Mouse (Mus musculus) midbrain, embryonic 14.5 days (tissue): ENCODE measurements around the gene Frmd8. TPM values are rescaled to one million over a fixed set of nuclear protein-coding genes. Genes with fewer than 3 reads are reported as not detected.
A peak's percentile ranks its signal among the peaks of the same experiment; 100 is the strongest.

Experiments
- ATAC-seq: fragments of 200-750 bp; cut with Nextera tagmentation; 2 replicates; pipeline ENCODE4 v1.8.0; 2017; ENCODE audit warnings: moderate number of reproducible peaks, moderate library complexity; ENCODE audit not compliant: low FRiP score, low TSS enrichment
- DNase-seq: peaks from one replicate; pipeline ENCODE4 v3.0.0-alpha.2; 2015
- H3K27ac ChIP-seq: fragments of 300-500 bp; sonication (generic); replicated peaks from 2 replicates; pipeline ENCODE4 v1.5.1; 2014; ENCODE audit warnings: mild to moderate bottlenecking, low read depth, low read length, moderate library complexity
- H3K27me3 ChIP-seq: fragments of 300-500 bp; sonication (generic); 2 replicates; pipeline ENCODE4 v1.6.1; 2014; ENCODE audit warnings: low read length, control low read depth, mixed read lengths; ENCODE audit not compliant: control insufficient read depth, insufficient read depth
- H3K36me3 ChIP-seq: fragments of 300-500 bp; sonication (generic); 2 replicates; pipeline ENCODE4 v1.6.1; 2014; ENCODE audit warnings: low read length, control low read depth; ENCODE audit not compliant: control insufficient read depth, insufficient read depth
- H3K4me1 ChIP-seq: fragments of 300-500 bp; sonication (generic); 2 replicates; pipeline ENCODE4 v1.6.1; 2014; ENCODE audit warnings: mild to moderate bottlenecking, antibody characterized with exemption, low read length, control low read depth; ENCODE audit not compliant: control insufficient read depth, insufficient read depth
- H3K4me2 ChIP-seq: fragments of 300-500 bp; sonication (generic); 2 replicates; pipeline ENCODE4 v1.6.1; 2014; ENCODE audit warnings: mild to moderate bottlenecking, low read length, moderate library complexity
- H3K4me3 ChIP-seq: fragments of 300-500 bp; sonication (generic); replicated peaks from 2 replicates; pipeline ENCODE4 v1.5.1; 2014; ENCODE audit warnings: low read depth, low read length
- H3K9ac ChIP-seq: fragments of 300-500 bp; sonication (generic); replicated peaks from 2 replicates; pipeline ENCODE4 v1.6.1; 2014; ENCODE audit warnings: mild to moderate bottlenecking, low read length, moderate library complexity
- H3K9me3 ChIP-seq: fragments of 300-500 bp; sonication (generic); 2 replicates; pipeline ENCODE4 v1.6.1; 2016; ENCODE audit warnings: low read length, control low read depth, mixed read lengths; ENCODE audit not compliant: control insufficient read depth
- WGBS: fragments of 180-500 bp; shearing (Covaris S2); extraction: QIAGEN DNeasy Blood & Tissue Kit; methylation state at CpG from one replicate; pipeline ENCODE4 v1.1.7; 2014; 5-methylcytosine and 5-hydroxymethylcytosine counted together
- polyA plus RNA-seq: library from polyadenylated mRNA; unstranded; fragments of >200 nt; fragmentation: Nextera tagmentation; extraction: Ambion mirVana; gene quantifications from 2 replicates; pipeline ENCODE4 v1.2.1, GENCODE M21; 2014

Frmd8 gene
- polyA plus RNA-seq, 1 experiment from 2014 or later = 12.2 TPM

GRCm38 (mm10) chr19:5811771-5812504 is 63.1 kb downstream of the Frmd8 start:
- no peaks in the 10 kb centered on the region for H3K27me3 ChIP-seq
- H3K27ac ChIP-seq = peak overlapping the region; percentile 92
- H3K4me1 ChIP-seq = peaks cover 35% of the 10 kb centered on the region
- H3K9ac ChIP-seq = no peak overlapping the region
- DNase-seq (peak; percentile 90), ATAC-seq (peak; percentile 89)
- peak overlapping the region; percentile 34; the same call in 1 of the 2 replicates for H3K4me2 ChIP-seq
- no peaks in the 10 kb centered on the region for H3K36me3 ChIP-seq
- no peaks in the 10 kb centered on the region for H3K9me3 ChIP-seq
- H3K4me3 ChIP-seq = no peak overlapping the region
- 41% methylated on average over 7 of the region's 7 CpGs for WGBS

- Histone ChIP-seq H3K4me2 (no peak overlapping the region), H3K4me3 (no peak overlapping the region), H3K27me3 (no peaks in the 10 kb centered on the region), H3K9ac (no peak overlapping the region), H3K36me3 (no peaks in the 10 kb centered on the region), H3K27ac (peak overlapping the region; percentile 92), H3K4me1 (peaks cover 44% of the 10 kb centered on the region), H3K9me3 (no peaks in the 10 kb centered on the region)
- DNase-seq (no peak), ATAC-seq (no peak)
- WGBS = 84% methylated on average over 9 of the region's 9 CpGs
These were observed 64.1 kb downstream of the Frmd8 start for GRCm38 (mm10) chr19:5810840-5811563.

- Histone ChIP-seq H3K27ac (peak overlapping the region; percentile 92), H3K9ac (no peak overlapping the region), H3K27me3 (no peaks in the 10 kb centered on the region), H3K4me3 (no peak overlapping the region), H3K4me2 (no peak overlapping the region), H3K36me3 (no peaks in the 10 kb centered on the region), H3K9me3 (no peaks in the 10 kb centered on the region), H3K4me1 (peaks cover 48% of the 10 kb centered on the region)
- WGBS = 57% methylated on average over 11 of the region's 11 CpGs
- ATAC-seq = no peak
- peak; percentile 32 for DNase-seq
These were observed 64.8 kb downstream of the Frmd8 start for GRCm38 (mm10) chr19:5810103-5810839.

- H3K4me3 ChIP-seq = no peak overlapping the region
- no peaks in the 10 kb centered on the region for H3K27me3 ChIP-seq
- H3K27ac ChIP-seq = peak overlapping the region; percentile 92
- ATAC-seq (no peak), DNase-seq (no peak)
- no peak overlapping the region for H3K4me2 ChIP-seq
- WGBS = 67% methylated on average over 7 of the region's 7 CpGs
- no peaks in the 10 kb centered on the region for H3K36me3 ChIP-seq
- peaks cover 52% of the 10 kb centered on the region for H3K4me1 ChIP-seq
- H3K9ac ChIP-seq = no peak overlapping the region
- H3K9me3 ChIP-seq = no peaks in the 10 kb centered on the region
These were observed 65.4 kb downstream of the Frmd8 start for GRCm38 (mm10) chr19:5809712-5810089.

GRCm38 (mm10) chr19:5808955-5809711 is 65.9 kb downstream of the Frmd8 start:
- Histone ChIP-seq H3K4me3 (no peak overlapping the region), H3K36me3 (no peaks in the 10 kb centered on the region), H3K9me3 (no peaks in the 10 kb centered on the region), H3K9ac (no peak overlapping the region), H3K27me3 (no peaks in the 10 kb centered on the region), H3K27ac (0 out of 2 replicates have a peak overlapping the region, but pooled peaks have one; percentile 92), H3K4me1 (peaks cover 58% of the 10 kb centered on the region), H3K4me2 (no peak overlapping the region)
- 67% methylated on average over 14 of the region's 14 CpGs for WGBS
- DNase-seq = no peak
- ATAC-seq = no peak

GRCm38 (mm10) chr19:5807740-5808139 is 67.3 kb downstream of the Frmd8 start:
- WGBS = 63% methylated on average over 2 of the region's 3 CpGs
- Histone ChIP-seq H3K9me3 (no peaks in the 10 kb centered on the region), H3K27me3 (no peaks in the 10 kb centered on the region), H3K36me3 (no peaks in the 10 kb centered on the region), H3K9ac (no peak overlapping the region), H3K4me1 (peaks cover 66% of the 10 kb centered on the region), H3K4me2 (no peak overlapping the region), H3K27ac (no peak overlapping the region), H3K4me3 (no peak overlapping the region)
- DNase-seq = no peak
- no peak for ATAC-seq

GRCm38 (mm10) chr19:5806809-5807205 is 68.3 kb downstream of the Frmd8 start:
- 22% methylated on average over 6 of the region's 6 CpGs for WGBS
- Histone ChIP-seq H3K9me3 (no peaks in the 10 kb centered on the region), H3K27ac (peak overlapping the region; percentile 33; the same call in 1 of the 2 replicates), H3K4me1 (peaks cover 59% of the 10 kb centered on the region), H3K27me3 (no peaks in the 10 kb centered on the region), H3K4me2 (no peak overlapping the region), H3K36me3 (no peaks in the 10 kb centered on the region), H3K4me3 (no peak overlapping the region), H3K9ac (no peak overlapping the region)
- no peak for DNase-seq
- no peak for ATAC-seq
